Mouse (Mus musculus): ENCODE data around the gene Inca1. TPM values are rescaled to one million over a fixed set of nuclear protein-coding genes. Genes with fewer than 3 reads are reported as not detected.
A peak's percentile ranks its signal among the peaks of the same experiment; 100 is the strongest.

Gene Inca1
- total and polyA plus RNA-seq, 3 experiments: 0.35 to 2.2 TPM; not detected in 1

- TF ChIP-seq EP300 (IDR thresholded peaks at IDR 0.05; ENCODE audit: low read depth in 1 of 2, low read length in 2 of 2): no peak; a peak in 1 of 4 replicates
- no peak for TF ChIP-seq CHD1 (IDR thresholded peaks at IDR 0.05; ENCODE audit: low read depth, low read length)
- peak; percentile 93 for TF ChIP-seq CHD2 (IDR thresholded peaks at IDR 0.05; ENCODE audit: low read length)
- TF ChIP-seq GABPA (IDR thresholded peaks at IDR 0.05; ENCODE audit: low read depth, low read length): no peak
These were observed 31.0 kb downstream of the Inca1 start, which contains the start of gene Spag7 (continued) for GRCm38 (mm10) chr11:70668771-70669505.

- no peaks in the 10 kb centered on the region for H3K27me3 ChIP-seq (ENCODE audit: control insufficient read depth in 1 of 2, insufficient read depth in 2 of 2, low read length in 2 of 2)
- H3K36me3 ChIP-seq (ENCODE audit: control insufficient read depth in 1 of 2, insufficient read depth in 2 of 2, low read length in 2 of 2): peaks cover 0 to 11% of the 10 kb centered on the region in 2 experiments; a peak in 2 of 4 replicates
- peaks cover 18% of the 10 kb centered on the region for H3K79me2 ChIP-seq (ENCODE audit: control insufficient read depth, insufficient read depth, low read length, poor library complexity)
- H3K27ac ChIP-seq (ENCODE audit: control insufficient read depth, low read depth, low read length): peak overlapping the region; percentile 86
- DNase-seq (ENCODE audit: low read depth, low spot score): no peak
- H3K9ac ChIP-seq (ENCODE audit: control insufficient read depth, low read depth, low read length, poor library complexity, severe bottlenecking): peak overlapping the region; percentile 82
- peaks cover 2 to 24% of the 10 kb centered on the region in 2 experiments; a peak in 3 of 4 replicates for H3K4me1 ChIP-seq (ENCODE audit: control insufficient read depth in 1 of 2, insufficient read depth in 2 of 2, low read length in 2 of 2)
- no peak for TF ChIP-seq POLR2AphosphoS5 (IDR thresholded peaks at IDR 0.05; ENCODE audit: borderline replicate concordance, low read depth, low read length)
- TF ChIP-seq POLR2A (IDR thresholded peaks at IDR 0.05; ENCODE audit: control insufficient read depth in 1 of 2, insufficient read depth in 1 of 2, low read depth in 1 of 2, low read length in 2 of 2, poor library complexity in 1 of 2): peak; percentile 48 to 74
- peak; percentile 48; the same call in 1 of the 2 replicates for TF ChIP-seq MYC (IDR thresholded peaks at IDR 0.05; ENCODE audit: low read depth, low read length)
- no peak for TF ChIP-seq ELF1 (IDR thresholded peaks at IDR 0.05; ENCODE audit: low read depth, low read length)
- TF ChIP-seq MAX (IDR thresholded peaks at IDR 0.05; ENCODE audit: low read length): peak; percentile 54; the same call in 1 of the 2 replicates
- peak; percentile 62; the same call in 1 of the 2 replicates for TF ChIP-seq SIN3A (IDR thresholded peaks at IDR 0.05; ENCODE audit: low read length)
- TF ChIP-seq MXI1 (IDR thresholded peaks at IDR 0.05; ENCODE audit: low read depth, low read length): peak; percentile 85
- TF ChIP-seq NELFE (IDR thresholded peaks at IDR 0.05; ENCODE audit: low read depth, low read length): peak; percentile 62; the same call in 1 of the 2 replicates
- peak; percentile 60; the same call in 1 of the 2 replicates for TF ChIP-seq TBP (IDR thresholded peaks at IDR 0.05; ENCODE audit: low read depth, low read length)
- TF ChIP-seq HCFC1 (IDR thresholded peaks at IDR 0.05; ENCODE audit: low read depth, low read length): peak; percentile 73; the same call in 1 of the 2 replicates
- no peak; the same call in 1 of the 2 replicates for TF ChIP-seq USF1 (IDR thresholded peaks at IDR 0.05; ENCODE audit: low read depth, low read length)
- TF ChIP-seq ZMIZ1 (IDR thresholded peaks at IDR 0.05; ENCODE audit: low read depth, low read length): peak; percentile 73
- no peak for TF ChIP-seq MAFK (IDR thresholded peaks at IDR 0.05; ENCODE audit: borderline replicate concordance, low read depth, low read length)
- H3K4me3 ChIP-seq (ENCODE audit: control insufficient read depth in 1 of 2, insufficient read depth in 1 of 2, low read depth in 2 of 2, low read length in 2 of 2): peak overlapping the region; percentile 71 to 72
- H3K9me3 ChIP-seq (replicated peaks; ENCODE audit: insufficient read depth, low read length): no peaks in the 10 kb centered on the region
These were observed 31.6 kb downstream of the Inca1 start for GRCm38 (mm10) chr11:70668335-70668770.

All from MEL (cell line).